Comparison of ENCODE assay signal across 8 mouse cellular contexts in the genomic region with DNA sequence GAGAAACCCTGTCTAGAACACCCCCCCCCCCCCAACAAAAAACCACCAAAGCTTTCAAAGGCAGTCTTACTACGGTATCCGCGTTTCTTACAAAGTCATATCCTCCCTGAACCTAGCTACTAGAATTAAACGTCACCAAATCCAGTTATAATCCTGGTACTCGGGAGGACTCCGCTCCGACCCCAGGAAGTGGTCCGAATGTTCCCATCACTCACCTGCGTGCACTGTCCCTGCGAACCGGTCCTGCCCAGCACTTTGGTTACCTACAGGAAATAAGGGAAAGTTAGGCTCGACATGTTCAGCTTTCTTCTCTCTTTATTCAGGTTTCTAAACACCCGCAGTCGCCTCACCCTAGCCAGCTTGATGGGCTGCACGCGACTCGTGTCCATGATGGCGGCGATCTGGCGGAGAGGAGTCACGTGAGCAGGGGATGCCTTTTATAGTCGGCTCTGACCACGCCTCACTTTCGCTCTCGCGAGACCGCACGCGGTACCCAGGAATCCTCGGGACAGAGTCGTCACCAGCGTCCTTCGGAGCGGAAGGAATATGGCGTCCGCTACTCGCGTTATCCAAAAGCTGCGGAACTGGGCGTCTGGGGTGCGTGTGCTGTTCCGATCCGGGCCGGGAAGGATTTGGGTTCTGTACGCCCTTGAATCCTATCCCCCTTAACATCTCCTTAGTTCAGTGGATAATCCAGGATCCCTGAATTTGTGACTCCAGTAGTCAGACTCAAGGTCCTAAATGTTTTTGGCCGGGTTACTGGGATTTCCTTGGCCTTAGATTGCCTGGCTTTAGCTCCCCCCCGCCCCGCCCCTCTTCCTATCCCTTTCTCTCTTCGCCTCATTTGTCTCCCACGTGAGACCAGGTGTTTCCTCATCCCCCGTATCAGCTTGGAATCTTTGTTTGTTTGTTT. TPM values are rescaled to one million over a fixed set of nuclear protein-coding genes. Genes with fewer than 3 reads are reported as not detected.
A peak's percentile ranks its signal among the peaks of the same experiment; 100 is the strongest.
DNase-seq lines count a peak whose midpoint lies in the region; ATAC-seq and TF ChIP-seq lines count a peak whose summit lies in the region.

A gene (minus strand): TSS at position 479 of the 913 bp plus-strand sequence.
A gene (plus strand): TSS at position 489 of the 913 bp plus-strand sequence.

- ATAC-seq in activated CD4-positive, CD25-positive, alpha-beta regulatory T cell, adult 4 months: peak; percentile 91
- peak; percentile 94 for ATAC-seq in megakaryocyte progenitor cell, adult 5-6 weeks (replicated peaks; ENCODE audit: poor library complexity)

- peak; percentile 98 for TF ChIP-seq POLR2A in cortical plate, adult 2 months (IDR thresholded peaks at IDR 0.05; ENCODE audit: extremely low read depth, insufficient read depth, low read length)

- H3K4me3 ChIP-seq in cortical plate, adult 2 months (ENCODE audit: insufficient read depth, low read length): peak within 1 kb of the TSS; percentile 80

- peak; percentile 96 for DNase-seq in gastrocnemius, postnatal 10 days
- DNase-seq in induced T-regulatory cell, adult 2 months (ENCODE audit: low read depth): peak; percentile 99
- DNase-seq in left cerebral cortex, adult 9 months (ENCODE audit: low spot score in 2 of 2): peak; percentile 94 to 98
- DNase-seq in right cerebral cortex, postnatal 14 days: peak; percentile 96
- DNase-seq in urinary bladder, postnatal 36 days (ENCODE audit: low spot score in 2 of 2): peak; percentile 99

- no peak within 1 kb of the TSS for H3K27ac ChIP-seq in cortical plate, adult 2 months (ENCODE audit: insufficient read depth, low read length)

- TF ChIP-seq CTCF in cortical plate, adult 2 months (IDR thresholded peaks at IDR 0.05; ENCODE audit: extremely low read depth, insufficient read depth, low read length): no peak

- no peaks in the 10 kb centered on the region; the same call in 1 of the 2 replicates for H3K4me1 ChIP-seq in cortical plate, adult 2 months (ENCODE audit: control insufficient read depth, insufficient read depth, low read length)

RNA-seq across cellular contexts. Expression of the first gene that starts in this region (rescaled TPM):
- polyA plus RNA-seq in activated CD4-positive, CD25-positive, alpha-beta regulatory T cell, adult 4 months (2017; shearing (Covaris generic)): 1,000 to 10,000 TPM; 1,524 to 2,342 TPM
- polyA plus RNA-seq in cortical plate, adult 2 months (2012; rRNA removed): 587 and 641 TPM in 2 replicates
- total RNA-seq in gastrocnemius, postnatal 10 days (2021): 1,000 to 10,000 TPM; 1,176 to 1,238 TPM
- total RNA-seq in megakaryocyte progenitor cell, adult 5-6 weeks (2015): 1,132 and 1,209 TPM in 2 replicates
- total RNA-seq in megakaryocyte progenitor cell, adult 5-6 weeks (2017): 2,303 and 3,173 TPM in 2 replicates

RNA-seq across cellular contexts. Expression of the second gene that starts in this region (rescaled TPM):
- polyA plus RNA-seq in activated CD4-positive, CD25-positive, alpha-beta regulatory T cell, adult 4 months (2017; shearing (Covaris generic)): 100 to 1,000 TPM; 389 to 432 TPM
- polyA plus RNA-seq in cortical plate, adult 2 months (2012; rRNA removed): 304 and 328 TPM in 2 replicates
- total RNA-seq in gastrocnemius, postnatal 10 days (2021): 100 to 1,000 TPM; 322 to 360 TPM
- 161 and 174 TPM in 2 replicates for total RNA-seq in megakaryocyte progenitor cell, adult 5-6 weeks (2015)
- total RNA-seq in megakaryocyte progenitor cell, adult 5-6 weeks (2017): 122 and 151 TPM in 2 replicates
